Mouse (Mus musculus): ENCODE data around the gene Drd3. TPM values are rescaled to one million over a fixed set of nuclear protein-coding genes. Genes with fewer than 3 reads are reported as not detected.

Gene Drd3
- polyA plus RNA-seq, 1 experiment, result 0.25 TPM

GRCm38 (mm10) chr16:43858941-43859476 is 105.2 kb downstream of the Drd3 start:
- 92% methylated on average over 5 of the region's 5 CpGs for WGBS
- TF ChIP-seq CTCF (IDR thresholded peaks at IDR 0.05; ENCODE audit: extremely low read depth, insufficient read length, insufficient replicate concordance, low read depth, low read length), result no peak
- no peak for TF ChIP-seq POLR2A (IDR thresholded peaks at IDR 0.05; ENCODE audit: low read depth, low read length)
- no peak overlapping the region for H3K27ac ChIP-seq (ENCODE audit: insufficient read depth, low read depth, low read length)
- H3K4me3 ChIP-seq (ENCODE audit: low read depth, low read length), result no peak overlapping the region
- H3K4me1 ChIP-seq (ENCODE audit: control insufficient read depth, insufficient read depth, insufficient read length, low read length), result no peaks in the 10 kb centered on the region
- no peaks in the 10 kb centered on the region for H3K27me3 ChIP-seq (ENCODE audit: control insufficient read depth, insufficient read depth, low read length)
- peaks cover 19% of the 10 kb centered on the region for H3K36me3 ChIP-seq (ENCODE audit: control insufficient read depth, insufficient read depth, low read length)

- no peak for TF ChIP-seq POLR2A (IDR thresholded peaks at IDR 0.05; ENCODE audit: low read depth, low read length)
- TF ChIP-seq CTCF (IDR thresholded peaks at IDR 0.05; ENCODE audit: extremely low read depth, insufficient read length, insufficient replicate concordance, low read depth, low read length), result no peak
- peaks cover 19% of the 10 kb centered on the region for H3K36me3 ChIP-seq (ENCODE audit: control insufficient read depth, insufficient read depth, low read length)
- no peaks in the 10 kb centered on the region for H3K27me3 ChIP-seq (ENCODE audit: control insufficient read depth, insufficient read depth, low read length)
- no peak overlapping the region for H3K27ac ChIP-seq (ENCODE audit: insufficient read depth, low read depth, low read length)
- H3K4me1 ChIP-seq (ENCODE audit: control insufficient read depth, insufficient read depth, insufficient read length, low read length), result no peaks in the 10 kb centered on the region
- H3K4me3 ChIP-seq (ENCODE audit: low read depth, low read length), result no peak overlapping the region
- 75% methylated on average over 6 of the region's 6 CpGs for WGBS
Measured at GRCm38 (mm10) chr16:43860624-43861023, 106.8 kb downstream of the Drd3 start.

DNA sequence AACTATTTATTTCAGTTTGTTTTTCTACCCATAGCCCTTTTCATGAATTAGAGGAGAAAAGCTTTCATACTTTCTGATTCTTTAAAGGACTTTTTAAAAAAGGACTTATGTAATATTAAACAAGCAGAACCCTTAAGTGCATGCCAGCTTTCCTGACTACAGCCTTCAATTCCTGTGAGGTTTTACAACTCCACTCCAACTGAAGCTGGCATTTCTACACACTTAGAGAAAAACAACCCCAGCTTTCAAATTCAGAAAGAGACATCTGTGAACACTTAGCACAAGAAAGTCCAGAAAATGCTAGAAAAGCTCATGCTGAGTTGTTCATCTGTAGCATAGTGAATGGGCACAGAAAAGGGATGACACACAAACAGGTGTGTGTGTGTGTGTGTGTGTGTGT is 116.0 kb downstream of the Drd3 start:
- no peak overlapping the region for H3K4me3 ChIP-seq (ENCODE audit: low read depth, low read length)

DNA sequence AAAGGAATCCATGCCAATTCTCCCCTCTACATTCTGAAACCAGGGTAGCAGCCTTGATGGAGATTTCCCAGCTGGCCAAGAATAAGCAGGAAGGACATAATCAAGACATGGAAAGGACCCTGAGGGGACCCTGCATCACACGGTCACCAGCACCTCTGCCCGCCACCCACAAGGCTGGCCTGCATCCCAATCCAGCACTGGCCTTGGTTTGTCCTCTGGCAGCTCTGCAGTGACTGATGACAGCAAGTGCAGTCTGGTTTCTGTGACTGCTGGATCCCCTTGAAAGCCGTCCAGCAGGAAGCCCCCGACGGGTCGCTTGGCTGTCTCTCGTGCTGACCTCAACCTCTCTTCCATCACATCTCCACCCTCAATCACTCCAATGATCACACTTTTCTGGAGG is 117.6 kb downstream of the Drd3 start:
- TF ChIP-seq POLR2A (IDR thresholded peaks at IDR 0.05; ENCODE audit: low read depth, low read length) (no peak), CTCF (IDR thresholded peaks at IDR 0.05; ENCODE audit: extremely low read depth, insufficient read length, insufficient replicate concordance, low read depth, low read length) (no peak)
- H3K36me3 ChIP-seq (ENCODE audit: control insufficient read depth, insufficient read depth, low read length), result peaks cover 30% of the 10 kb centered on the region
- H3K4me1 ChIP-seq (ENCODE audit: control insufficient read depth, insufficient read depth, insufficient read length, low read length), result no peaks in the 10 kb centered on the region
- no peak overlapping the region for H3K4me3 ChIP-seq (ENCODE audit: low read depth, low read length)
- 93% methylated on average over 7 of the region's 7 CpGs for WGBS
- H3K27ac ChIP-seq (ENCODE audit: insufficient read depth, low read depth, low read length), result no peak overlapping the region
- H3K27me3 ChIP-seq (ENCODE audit: control insufficient read depth, insufficient read depth, low read length), result no peaks in the 10 kb centered on the region

More for the DNA sequence above, 116.0 kb downstream of the Drd3 start:
- Histone ChIP-seq H3K4me1 (ENCODE audit: control insufficient read depth, insufficient read depth, insufficient read length, low read length) (no peaks in the 10 kb centered on the region), H3K27ac (ENCODE audit: insufficient read depth, low read depth, low read length) (no peak overlapping the region), H3K36me3 (ENCODE audit: control insufficient read depth, insufficient read depth, low read length) (peaks cover 23% of the 10 kb centered on the region), H3K27me3 (ENCODE audit: control insufficient read depth, insufficient read depth, low read length) (no peaks in the 10 kb centered on the region)
- no peak for TF ChIP-seq CTCF (IDR thresholded peaks at IDR 0.05; ENCODE audit: extremely low read depth, insufficient read length, insufficient replicate concordance, low read depth, low read length)
- TF ChIP-seq POLR2A (IDR thresholded peaks at IDR 0.05; ENCODE audit: low read depth, low read length), result no peak

Other genes with a start within 250 kb of the Drd3 start
- 5.0 and 8.6 TPM in 2 replicates for gene Tigit, start 89.9 kb upstream of the Drd3 start, polyA plus RNA-seq (2012; rRNA removed)
- gene Ccdc191, start 135.8 kb downstream of the Drd3 start, polyA plus RNA-seq (2012; rRNA removed), result 0.43 and 0.76 TPM in 2 replicates
- gene Qtrt2, start 172.8 kb downstream of the Drd3 start, polyA plus RNA-seq (2012; rRNA removed), result 2.2 and 4.8 TPM in 2 replicates
- 2.2 and 3.4 TPM in 2 replicates for gene Zdhhc23, start 225.8 kb downstream of the Drd3 start, polyA plus RNA-seq (2012; rRNA removed)

Measured in small intestine, adult 2 months (tissue).